Comparison of ENCODE assay signal across 11 mouse cellular contexts in the genomic region with DNA sequence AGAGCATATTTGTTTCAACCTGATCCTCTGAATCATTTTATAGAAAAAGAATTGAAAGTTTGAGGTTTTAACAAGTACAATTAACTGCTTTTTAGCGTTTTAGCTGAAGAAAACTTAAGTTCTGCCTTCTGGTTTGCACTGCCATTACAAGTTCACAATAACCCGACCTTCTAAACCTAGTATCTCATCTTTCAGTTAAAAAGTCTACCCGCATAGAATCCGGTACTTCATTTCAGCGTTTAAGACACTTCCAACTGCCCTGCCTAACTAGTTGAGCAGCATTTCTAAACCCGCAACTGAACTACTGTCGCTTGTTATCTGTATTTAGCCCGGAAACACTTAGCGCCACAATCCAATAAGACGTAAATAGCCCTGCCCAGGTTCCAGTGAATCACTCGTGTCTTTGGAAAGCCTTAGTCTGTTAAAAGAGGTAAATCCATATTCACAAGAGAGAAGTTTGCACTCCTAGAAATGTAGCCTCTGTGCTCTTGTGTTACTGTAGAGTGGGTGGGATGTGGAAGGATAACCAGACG. TPM values are rescaled to one million over a fixed set of nuclear protein-coding genes. Genes with fewer than 3 reads are reported as not detected.
DNase-seq lines count a peak whose midpoint lies in the region; ATAC-seq and TF ChIP-seq lines count a peak whose summit lies in the region.
"Had no signal": no experiment of that assay in that cellular context is flagged by ENCODE, and none has a peak within 500 bp of the region (broad histone marks: within the 10 kb centered on the region; RNA-seq: fewer than 3 reads in every experiment).

No protein-coding gene starts in this region.

- no peak for TF ChIP-seq RAD21 in MEL (IDR thresholded peaks at IDR 0.05; ENCODE audit: low read depth, low read length)

- H3K9me3 ChIP-seq in heart, embryonic 12.5 days (replicated peaks) = no peaks in the 10 kb centered on the region
- H3K9me3 ChIP-seq in MEL (replicated peaks; ENCODE audit: insufficient read depth, low read length) = no peaks in the 10 kb centered on the region
- H3K9me3 ChIP-seq in hindbrain, embryonic 11.5 days (ENCODE audit: control insufficient read depth, low read length) = no peaks in the 10 kb centered on the region

- H3K9ac ChIP-seq in heart, embryonic 12.5 days = no peak overlapping the region
- H3K9ac ChIP-seq in MEL (ENCODE audit: control insufficient read depth, low read depth, low read length, poor library complexity, severe bottlenecking) = peak overlapping the region; percentile 73
- no peak overlapping the region for H3K9ac ChIP-seq in hindbrain, embryonic 11.5 days (ENCODE audit: low read depth, low read length)

- no peak for TF ChIP-seq POLR2A in MEL (IDR thresholded peaks at IDR 0.05; ENCODE audit: control insufficient read depth in 1 of 2, insufficient read depth in 1 of 2, low read depth in 1 of 2, low read length in 2 of 2, poor library complexity in 1 of 2)

- H3K4me3 ChIP-seq in heart, embryonic 12.5 days = peak overlapping the region; percentile 80
- H3K4me3 ChIP-seq in MEL (ENCODE audit: control insufficient read depth in 1 of 2, insufficient read depth in 1 of 2, low read depth in 2 of 2, low read length in 2 of 2) (peak overlapping the region; percentile 68 to 72), macrophage (ENCODE audit: inconsistent target) (peak overlapping the region; percentile 93)
- H3K4me3 ChIP-seq in hindbrain, embryonic 11.5 days (ENCODE audit: low read depth, low read length) = peak overlapping the region; percentile 73

- DNase-seq in heart, adult 9 months (ENCODE audit: low spot score in 2 of 2) = no peak
- DNase-seq in MEL (ENCODE audit: low read depth, low spot score) = peak; percentile 79
- no peak for DNase-seq in hindbrain, embryonic 11.5 days (ENCODE audit: low spot score)
- no peak for DNase-seq in layer of hippocampus, adult 9-11 months
- DNase-seq in thymus, adult 18-20 months = no peak
- no peak for DNase-seq in right cerebral cortex, postnatal 4 days
- DNase-seq: cerebellum, adult 11 months had no signal

- H3K79me2 ChIP-seq in MEL (ENCODE audit: control insufficient read depth, insufficient read depth, low read length, poor library complexity) = peaks cover 22% of the 10 kb centered on the region
- peaks cover 39% of the 10 kb centered on the region for H3K79me2 ChIP-seq in macrophage (ENCODE audit: inconsistent target)

- TF ChIP-seq EP300 in MEL (IDR thresholded peaks at IDR 0.05; ENCODE audit: low read depth in 1 of 2, low read length in 2 of 2) = no peak

- no peak for ATAC-seq in heart, embryonic 12.5 days (ENCODE audit: insufficient number of reproducible peaks, low FRiP score)
- ATAC-seq in hindbrain, embryonic 11.5 days (ENCODE audit: low FRiP score) = no peak

- peaks cover 5% of the 10 kb centered on the region for H3K36me3 ChIP-seq in heart, embryonic 12.5 days
- H3K36me3 ChIP-seq in MEL (ENCODE audit: control insufficient read depth in 1 of 2, insufficient read depth in 2 of 2, low read length in 2 of 2) = peaks cover 0 to 20% of the 10 kb centered on the region in 2 experiments; a peak in 2 of 4 replicates
- H3K36me3 ChIP-seq in hindbrain, embryonic 11.5 days (ENCODE audit: control insufficient read depth, insufficient read depth, low read length) = no peaks in the 10 kb centered on the region
- no peaks in the 10 kb centered on the region for H3K36me3 ChIP-seq in macrophage (ENCODE audit: inconsistent target)

- no peak for TF ChIP-seq CTCF in MEL (IDR thresholded peaks at IDR 0.05 in 2 of 3, conservative IDR thresholded peaks at IDR 0.05 in 1 of 3; ENCODE audit: control insufficient read depth in 1 of 3, insufficient read depth in 1 of 3, low read depth in 2 of 3, low read length in 3 of 3, poor library complexity in 1 of 3, severe bottlenecking in 1 of 3)

- WGBS in heart, embryonic 12.5 days = 47% methylated on average over 12 of the region's 12 CpGs
- 70% methylated on average over 12 of the region's 12 CpGs for WGBS in hindbrain, embryonic 11.5 days
- WGBS in macrophage (ENCODE audit: missing documents) = 75% methylated on average over 12 of the region's 12 CpGs

- H3K4me2 ChIP-seq in heart, embryonic 12.5 days = peak overlapping the region; percentile 72
- peak overlapping the region; percentile 36; the same call in 1 of the 2 replicates for H3K4me2 ChIP-seq in hindbrain, embryonic 11.5 days (replicated peaks; ENCODE audit: low read depth, low read length)

- 0 out of 2 replicates have a peak overlapping the region, but pooled peaks have one; percentile 80 for H3K27ac ChIP-seq in heart, embryonic 12.5 days (ENCODE audit: poor library complexity, severe bottlenecking)
- H3K27ac ChIP-seq in MEL (ENCODE audit: control insufficient read depth, low read depth, low read length) (peak overlapping the region; percentile 44), macrophage (peak overlapping the region; percentile 53)
- H3K27ac ChIP-seq in hindbrain, embryonic 11.5 days (ENCODE audit: low read depth, low read length) = no peak overlapping the region

- no peaks in the 10 kb centered on the region for H3K27me3 ChIP-seq in heart, embryonic 12.5 days (replicated peaks)
- no peaks in the 10 kb centered on the region for H3K27me3 ChIP-seq in MEL (ENCODE audit: control insufficient read depth in 1 of 2, insufficient read depth in 2 of 2, low read length in 2 of 2)
- H3K27me3 ChIP-seq in hindbrain, embryonic 11.5 days (ENCODE audit: control insufficient read depth, insufficient read depth, low read length) = no peaks in the 10 kb centered on the region

- H3K4me1 ChIP-seq in heart, embryonic 12.5 days (replicated peaks) = peaks cover 40% of the 10 kb centered on the region
- peaks cover 5 to 22% of the 10 kb centered on the region in 2 experiments for H3K4me1 ChIP-seq in MEL (ENCODE audit: control insufficient read depth in 1 of 2, insufficient read depth in 2 of 2, low read length in 2 of 2)
- no peaks in the 10 kb centered on the region for H3K4me1 ChIP-seq in hindbrain, embryonic 11.5 days (replicated peaks; ENCODE audit: control insufficient read depth, insufficient read depth, low read length)

TF ChIP-seq in MEL, 35 proteins besides CTCF, POLR2A, EP300 and RAD21 (continues in another document):
- TF ChIP-seq TCF12 (IDR thresholded peaks at IDR 0.05; ENCODE audit: low read depth, low read length) (0 out of 2 replicates have a peak, but pooled peaks have one; percentile 33), NRF1 (IDR thresholded peaks at IDR 0.05; ENCODE audit: insufficient read depth, low read depth, low read length, poor library complexity, severe bottlenecking) (no peak), MYC (IDR thresholded peaks at IDR 0.05; ENCODE audit: low read depth, low read length) (no peak), ZNF384 (IDR thresholded peaks at IDR 0.05; ENCODE audit: low read depth, low read length) (no peak), CHD2 (IDR thresholded peaks at IDR 0.05; ENCODE audit: low read length) (no peak), SIN3A (IDR thresholded peaks at IDR 0.05; ENCODE audit: low read length) (peak; percentile 29; the same call in 1 of the 2 replicates), SMC3 (IDR thresholded peaks at IDR 0.05; ENCODE audit: low read depth, low read length) (no peak), MYB (IDR thresholded peaks at IDR 0.05; ENCODE audit: low read depth, low read length) (no peak), KAT2A (conservative IDR thresholded peaks at IDR 0.05; ENCODE audit: low read depth, low read length) (0 out of 2 replicates have a peak, but pooled peaks have one; percentile 25), POLR2AphosphoS5 (IDR thresholded peaks at IDR 0.05; ENCODE audit: borderline replicate concordance, low read depth, low read length) (no peak), CHD1 (IDR thresholded peaks at IDR 0.05; ENCODE audit: low read depth, low read length) (no peak), MAZ (IDR thresholded peaks at IDR 0.05; ENCODE audit: low read depth, low read length) (no peak), MAX (IDR thresholded peaks at IDR 0.05; ENCODE audit: low read length) (0 out of 2 replicates have a peak, but pooled peaks have one; percentile 34)

RNA-seq across cellular contexts. Expression of gene Abhd4, which starts 0.7 kb away (rescaled TPM):
- 87.6 and 90.2 TPM in 2 replicates for polyA plus RNA-seq in heart, embryonic 12.5 days (2016; fragmentation: Nextera tagmentation; extraction: Ambion mirVana)
- 13.1 and 13.2 TPM in 2 replicates for total RNA-seq in MEL (2012; rRNA removed)
- polyA plus RNA-seq in MEL (2012; ENCODE audit: insufficient read depth in 1 of 2, insufficient read length in 2 of 2, low read depth in 1 of 2, low replicate concordance in 2 of 2, missing spikeins in 1 of 2) (10 to 100 TPM in 1 of 2 experiments, not detected in 1; 32.0 TPM), macrophage (2018) (52.1 to 98.9 TPM (median 69.8 TPM) in 3 replicates)
- 44.0 and 47.2 TPM in 2 replicates for polyA plus RNA-seq in hindbrain, embryonic 11.5 days (2014; fragmentation: Nextera tagmentation; extraction: Ambion mirVana)
- 10 to 100 TPM in 19 of 26 experiments, 1 to 10 TPM in 7; 4.3 to 54.7 (median 14.8) TPM for total RNA-seq in macrophage (2018; cell fraction: chromatin; rRNA removed)
- 100 to 1,000 TPM in 1 of 26 experiments, 10 to 100 TPM in 25; 37.7 to 103 (median 58.7) TPM for total RNA-seq in macrophage (2018; cell fraction: cytosol; rRNA removed)
- total RNA-seq in macrophage (2018; cell fraction: nucleus; rRNA removed) = 10 to 100 TPM; 11.8 to 65.0 (median 19.5) TPM

RNA-seq across cellular contexts. Expression of gene Dad1, which starts 0.8 kb away (rescaled TPM):
- 365 and 374 TPM in 2 replicates for polyA plus RNA-seq in heart, embryonic 12.5 days (2016; fragmentation: Nextera tagmentation; extraction: Ambion mirVana)
- 172 and 186 TPM in 2 replicates for total RNA-seq in MEL (2012; rRNA removed)
- polyA plus RNA-seq in MEL (2012; ENCODE audit: insufficient read depth in 1 of 2, insufficient read length in 2 of 2, low read depth in 1 of 2, low replicate concordance in 2 of 2, missing spikeins in 1 of 2) (100 to 1,000 TPM in 1 of 2 experiments, not detected in 1; 320 TPM), macrophage (2018) (65.9 to 151 TPM (median 121 TPM) in 3 replicates)
- polyA plus RNA-seq in hindbrain, embryonic 11.5 days (2014; fragmentation: Nextera tagmentation; extraction: Ambion mirVana) = 270 and 300 TPM in 2 replicates
- total RNA-seq in macrophage (2018; cell fraction: chromatin; rRNA removed) = 10 to 100 TPM in 14 of 26 experiments, 1 to 10 TPM in 12; 5.0 to 28.0 (median 10.8) TPM
- total RNA-seq in macrophage (2018; cell fraction: cytosol; rRNA removed) = 100 to 1,000 TPM in 10 of 26 experiments, 10 to 100 TPM in 16; 72.6 to 131 (median 93.0) TPM
- total RNA-seq in macrophage (2018; cell fraction: nucleus; rRNA removed) = 10 to 100 TPM; 20.3 to 63.6 (median 41.0) TPM

RNA-seq across cellular contexts. Expression of gene Olfr49, which starts 30.0 kb away (rescaled TPM):
- polyA plus RNA-seq in heart, embryonic 12.5 days (2016; fragmentation: Nextera tagmentation; extraction: Ambion mirVana) = not detected in 2 replicates
- total RNA-seq in MEL (2012; rRNA removed) = not detected in 2 replicates
- polyA plus RNA-seq in MEL (2012; ENCODE audit: insufficient read depth in 1 of 2, insufficient read length in 2 of 2, low read depth in 1 of 2, low replicate concordance in 2 of 2, missing spikeins in 1 of 2) = not detected
- polyA plus RNA-seq in hindbrain, embryonic 11.5 days (2014; fragmentation: Nextera tagmentation; extraction: Ambion mirVana) = not detected in 2 replicates
- not detected for total RNA-seq in macrophage (2018; cell fraction: chromatin; rRNA removed)
- total RNA-seq in macrophage (2018; cell fraction: cytosol; rRNA removed) = not detected
- total RNA-seq in macrophage (2018; cell fraction: nucleus; rRNA removed) = not detected
- polyA plus RNA-seq in macrophage (2018) = not detected in 3 replicates
- total RNA-seq: ES-E14; layer of hippocampus, postnatal 36 days had no signal
